9 mouse cellular contexts compared by ENCODE assay signal in the genomic region with DNA sequence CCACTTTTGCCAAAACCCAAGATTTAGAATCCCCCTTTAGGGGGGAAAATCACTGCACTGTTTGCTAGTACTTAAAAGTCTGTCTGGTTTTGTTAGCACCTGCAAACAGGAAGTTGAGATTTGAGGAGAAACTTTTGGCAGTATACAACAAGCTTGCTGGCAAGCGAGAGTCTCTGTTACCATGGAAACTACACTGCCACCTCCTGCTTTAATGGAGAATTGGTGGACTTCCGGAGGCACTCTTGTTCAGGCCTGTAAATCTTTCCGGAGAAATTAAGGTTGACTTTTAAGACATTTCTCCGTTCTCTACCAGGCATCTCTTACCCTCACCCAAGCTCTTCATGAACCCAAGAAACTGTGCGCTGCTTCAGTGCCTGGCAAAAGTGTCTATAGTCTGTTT.
DNase-seq lines count a peak whose midpoint lies in the region; ATAC-seq and TF ChIP-seq lines count a peak whose summit lies in the region.
"Had no signal": no experiment of that assay in that cellular context is flagged by ENCODE, and none has a peak within 500 bp of the region (broad histone marks: within the 10 kb centered on the region; RNA-seq: fewer than 3 reads in every experiment).

No protein-coding gene starts in this region.

- ATAC-seq in lung, embryonic 14.5 days (ENCODE audit: insufficient read depth), result no peak
- no peak for ATAC-seq in forebrain, embryonic 11.5 days (replicated peaks; ENCODE audit: low FRiP score)

- H3K4me2 ChIP-seq in lung, embryonic 14.5 days, result peak overlapping the region; percentile 50
- peak overlapping the region; percentile 42; the same call in 1 of the 2 replicates for H3K4me2 ChIP-seq in forebrain, embryonic 11.5 days (ENCODE audit: low read depth, low read length, severe bottlenecking)

- no peak for TF ChIP-seq CTCF in lung, embryonic 14.5 days (IDR thresholded peaks at IDR 0.05; ENCODE audit: low read depth)

- no peak overlapping the region for H3K4me3 ChIP-seq in lung, embryonic 14.5 days (ENCODE audit: low read depth, low read length)
- H3K4me3 ChIP-seq in forebrain, embryonic 11.5 days (ENCODE audit: low read depth, low read length), result no peak overlapping the region
- H3K4me3 ChIP-seq in limb, embryonic 10.5 days, result peak overlapping the region; percentile 27

- H3K27ac ChIP-seq in lung, embryonic 14.5 days (ENCODE audit: low read depth), result peak overlapping the region; percentile 86
- peak overlapping the region; percentile 33; the same call in 1 of the 2 replicates for H3K27ac ChIP-seq in forebrain, embryonic 11.5 days (ENCODE audit: low read depth, low read length)
- peak overlapping the region; percentile 76 for H3K27ac ChIP-seq in limb, embryonic 10.5 days
- H3K27ac ChIP-seq: macrophage had no signal

- peak; percentile 81 for DNase-seq in lung, embryonic 14.5 days
- no peak for DNase-seq in lung, postnatal 14 days
- DNase-seq in forebrain, embryonic 11.5 days (ENCODE audit: low spot score), result no peak
- peak; percentile 44 for DNase-seq in limb, embryonic 10.5 days (ENCODE audit: low spot score)
- DNase-seq in retina, postnatal 1 day, result peak; percentile 62
- DNase-seq in adrenal gland, postnatal 10 days, result no peak
- DNase-seq in adrenal gland, adult 2 months, result no peak
- no peak for DNase-seq in spleen, adult 12 weeks (ENCODE audit: low spot score)

- H3K27me3 ChIP-seq in lung, embryonic 14.5 days (ENCODE audit: insufficient read depth, low read length), result no peaks in the 10 kb centered on the region
- no peaks in the 10 kb centered on the region for H3K27me3 ChIP-seq in forebrain, embryonic 11.5 days (ENCODE audit: control insufficient read depth, insufficient read depth, low read length)
- no peaks in the 10 kb centered on the region for H3K27me3 ChIP-seq in limb, embryonic 10.5 days (ENCODE audit: low read depth, poor library complexity, severe bottlenecking)

- H3K9me3 ChIP-seq in lung, embryonic 14.5 days (ENCODE audit: low read depth, low read length), result no peaks in the 10 kb centered on the region
- H3K9me3 ChIP-seq in forebrain, embryonic 11.5 days (ENCODE audit: control insufficient read depth, low read length), result no peaks in the 10 kb centered on the region
- no peaks in the 10 kb centered on the region for H3K9me3 ChIP-seq in limb, embryonic 10.5 days (replicated peaks)

- WGBS in lung, embryonic 14.5 days, result 12% methylated on average over 5 of the region's 5 CpGs
- WGBS in forebrain, embryonic 11.5 days, result 15% methylated on average over 5 of the region's 5 CpGs
- 11% methylated on average over 5 of the region's 5 CpGs for WGBS in limb, embryonic 10.5 days

- no peak overlapping the region for H3K9ac ChIP-seq in lung, embryonic 14.5 days
- H3K9ac ChIP-seq in forebrain, embryonic 11.5 days (ENCODE audit: low read length), result no peak overlapping the region; the same call in 1 of the 2 replicates

- no peaks in the 10 kb centered on the region for H3K36me3 ChIP-seq in lung, embryonic 14.5 days (ENCODE audit: insufficient read depth)
- no peaks in the 10 kb centered on the region for H3K36me3 ChIP-seq in forebrain, embryonic 11.5 days (ENCODE audit: control insufficient read depth, insufficient read depth, low read length)
- no peaks in the 10 kb centered on the region for H3K36me3 ChIP-seq in limb, embryonic 10.5 days

- H3K4me1 ChIP-seq in lung, embryonic 14.5 days (ENCODE audit: insufficient read depth), result peaks cover 56% of the 10 kb centered on the region
- H3K4me1 ChIP-seq in forebrain, embryonic 11.5 days (replicated peaks; ENCODE audit: control insufficient read depth, insufficient read depth, low read length), result peaks cover 34% of the 10 kb centered on the region
- H3K4me1 ChIP-seq in limb, embryonic 10.5 days, result peaks cover 93% of the 10 kb centered on the region

Comparison
In these comparisons a context has a peak if more than half of its experiments do, and no peak if none do; other contexts are left out.
1. DNase-seq: peak in lung, embryonic 14.5 days (single experiment), limb, embryonic 10.5 days (single experiment) and retina, postnatal 1 day (single experiment); none in lung, postnatal 14 days (single experiment), forebrain, embryonic 11.5 days (single experiment), adrenal gland, postnatal 10 days (single experiment), adrenal gland, adult 2 months (single experiment) and spleen, adult 12 weeks (single experiment).
2. H3K27ac ChIP-seq: peak in every context shown above with its lines; median percentile 86 in lung, embryonic 14.5 days; 76 in limb, embryonic 10.5 days; 33 in forebrain, embryonic 11.5 days.